Mouse (Mus musculus) adrenal gland, adult (tissue): ENCODE measurements around the gene Mrpl23.

Experiments used
- DNase-seq, 2 experiments: peaks; one replicate each; pipeline ENCODE4 v3.0.0; 2022 to 2023; ENCODE audit warnings: low spot score in 1 of 2; ENCODE audit not compliant: inconsistent age in 2 of 2

Mrpl23 gene

GRCm38 (mm10) chr7:142532671-142533058 lies at the start of gene Mrpl23:
Gene Mrpl23, plus strand, starts transcription at chr7:142532686.
- no peak for DNase-seq

GRCm38 (mm10) chr7:142483136-142483535 lies 49.4 kb upstream of the Mrpl23 start:
- DNase-seq, result no peak

GRCm38 (mm10) chr7:142484780-142485179 lies 47.7 kb upstream of the Mrpl23 start:
- DNase-seq, result no peak

GRCm38 (mm10) chr7:142486751-142487162 lies 45.7 kb upstream of the Mrpl23 start:
- no peak for DNase-seq

GRCm38 (mm10) chr7:142487341-142487859 lies 45.1 kb upstream of the Mrpl23 start:
- DNase-seq, result peak in 1 of 2 experiments; percentile 71

GRCm38 (mm10) chr7:142488053-142488452 lies 44.4 kb upstream of the Mrpl23 start:
- no peak for DNase-seq

GRCm38 (mm10) chr7:142493535-142493934 lies 39.0 kb upstream of the Mrpl23 start:
- DNase-seq, result no peak

- DNase-seq, result no peak
These were observed 36.3 kb upstream of the Mrpl23 start for GRCm38 (mm10) chr7:142496158-142496557.

- DNase-seq, result no peak
These were observed 35.7 kb upstream of the Mrpl23 start for GRCm38 (mm10) chr7:142496800-142497199.

- peak in 1 of 2 experiments; percentile 59 for DNase-seq
These were observed 34.7 kb upstream of the Mrpl23 start for GRCm38 (mm10) chr7:142497775-142498174.

GRCm38 (mm10) chr7:142498575-142498974 lies 33.9 kb upstream of the Mrpl23 start, which contains the start of gene Tnnt3:
Gene Tnnt3, plus strand, starts transcription at chr7:142498836.
- DNase-seq, result no peak

GRCm38 (mm10) chr7:142499010-142499721 lies 33.3 kb upstream of the Mrpl23 start:
- peak in 1 of 2 experiments; percentile 65 for DNase-seq

GRCm38 (mm10) chr7:142500032-142500431 lies 32.5 kb upstream of the Mrpl23 start:
- DNase-seq, result no peak

GRCm38 (mm10) chr7:142503206-142503605 lies 29.3 kb upstream of the Mrpl23 start:
- no peak for DNase-seq

- no peak for DNase-seq
These were observed 26.5 kb upstream of the Mrpl23 start for GRCm38 (mm10) chr7:142505942-142506341.

- DNase-seq, result no peak
These were observed 26.0 kb upstream of the Mrpl23 start for GRCm38 (mm10) chr7:142506501-142506900.

GRCm38 (mm10) chr7:142507453-142507852 lies 25.0 kb upstream of the Mrpl23 start:
- no peak for DNase-seq

GRCm38 (mm10) chr7:142509518-142509917 lies 23.0 kb upstream of the Mrpl23 start:
- DNase-seq, result no peak

GRCm38 (mm10) chr7:142510021-142510777 lies 22.3 kb upstream of the Mrpl23 start:
- DNase-seq, result no peak

- DNase-seq, result no peak
These were observed 18.4 kb upstream of the Mrpl23 start for GRCm38 (mm10) chr7:142514048-142514447.

GRCm38 (mm10) chr7:142516221-142516978 lies 16.1 kb upstream of the Mrpl23 start:
- no peak for DNase-seq
